Mouse (Mus musculus) midbrain, embryonic 15.5 days (tissue): ENCODE data around the gene Atoh8. TPM values are rescaled to one million over a fixed set of nuclear protein-coding genes. Genes with fewer than 3 reads are reported as not detected.

Source experiments
- ATAC-seq: fragments of 200-750 bp; cut with Nextera tagmentation; replicated peaks from 2 replicates; pipeline ENCODE4 v1.8.0; 2017; ENCODE audit warnings: moderate TSS enrichment
- H3K27ac ChIP-seq: fragments of 300-500 bp; sonication (generic); 2 replicates; pipeline ENCODE4 v1.5.1; 2015; ENCODE audit warnings: mild to moderate bottlenecking, inconsistent platforms
- H3K27me3 ChIP-seq: fragments of 300-500 bp; sonication (generic); replicated peaks from 2 replicates; pipeline ENCODE4 v1.6.1; 2015; ENCODE audit warnings: inconsistent platforms
- H3K36me3 ChIP-seq: fragments of 300-500 bp; sonication (generic); replicated peaks from 2 replicates; pipeline ENCODE4 v1.6.1; 2015; ENCODE audit warnings: inconsistent platforms
- H3K4me1 ChIP-seq: fragments of 300-500 bp; sonication (generic); 2 replicates; pipeline ENCODE4 v1.6.1; 2015; ENCODE audit warnings: inconsistent platforms
- H3K4me2 ChIP-seq: fragments of 300-500 bp; sonication (generic); 2 replicates; pipeline ENCODE4 v1.6.1; 2015; ENCODE audit warnings: inconsistent platforms, mild to moderate bottlenecking, moderate library complexity
- H3K4me3 ChIP-seq: fragments of 300-500 bp; sonication (generic); 2 replicates; pipeline ENCODE4 v1.5.1; 2015; ENCODE audit warnings: mild to moderate bottlenecking, inconsistent platforms
- H3K9ac ChIP-seq: fragments of 300-500 bp; sonication (generic); 2 replicates; pipeline ENCODE4 v1.6.1; 2015; ENCODE audit warnings: mild to moderate bottlenecking, inconsistent platforms
- H3K9me3 ChIP-seq: fragments of 300-500 bp; sonication (generic); 2 replicates; pipeline ENCODE4 v1.6.1; 2016; ENCODE audit warnings: inconsistent platforms
- WGBS: fragments of 180-500 bp; shearing (Covaris S2); methylation state at CpG from one replicate; pipeline ENCODE4 v1.1.7; 2015; ENCODE audit warnings: mixed read lengths; 5-methylcytosine and 5-hydroxymethylcytosine counted together
- polyA plus RNA-seq: library from polyadenylated mRNA; unstranded; fragments of >200 nt; fragmentation: Nextera tagmentation; extraction: Ambion mirVana; gene quantifications from 2 replicates; pipeline ENCODE4 v1.2.1, GENCODE M21; 2015

Atoh8 gene
- polyA plus RNA-seq, 1 experiment from 2014 or later: 1.9 TPM

GRCm38 (mm10) chr6:72270258-72270657 is 34.9 kb upstream of the Atoh8 start:
- H3K27ac ChIP-seq: no peak overlapping the region
- H3K4me2 ChIP-seq: no peak overlapping the region
- H3K36me3 ChIP-seq: no peaks in the 10 kb centered on the region
- no peaks in the 10 kb centered on the region for H3K4me1 ChIP-seq
- WGBS: 80% methylated on average over 5 of the region's 5 CpGs
- H3K27me3 ChIP-seq: no peaks in the 10 kb centered on the region
- no peak for ATAC-seq
- no peak overlapping the region for H3K9ac ChIP-seq
- no peaks in the 10 kb centered on the region for H3K9me3 ChIP-seq
- no peak overlapping the region for H3K4me3 ChIP-seq

DNA sequence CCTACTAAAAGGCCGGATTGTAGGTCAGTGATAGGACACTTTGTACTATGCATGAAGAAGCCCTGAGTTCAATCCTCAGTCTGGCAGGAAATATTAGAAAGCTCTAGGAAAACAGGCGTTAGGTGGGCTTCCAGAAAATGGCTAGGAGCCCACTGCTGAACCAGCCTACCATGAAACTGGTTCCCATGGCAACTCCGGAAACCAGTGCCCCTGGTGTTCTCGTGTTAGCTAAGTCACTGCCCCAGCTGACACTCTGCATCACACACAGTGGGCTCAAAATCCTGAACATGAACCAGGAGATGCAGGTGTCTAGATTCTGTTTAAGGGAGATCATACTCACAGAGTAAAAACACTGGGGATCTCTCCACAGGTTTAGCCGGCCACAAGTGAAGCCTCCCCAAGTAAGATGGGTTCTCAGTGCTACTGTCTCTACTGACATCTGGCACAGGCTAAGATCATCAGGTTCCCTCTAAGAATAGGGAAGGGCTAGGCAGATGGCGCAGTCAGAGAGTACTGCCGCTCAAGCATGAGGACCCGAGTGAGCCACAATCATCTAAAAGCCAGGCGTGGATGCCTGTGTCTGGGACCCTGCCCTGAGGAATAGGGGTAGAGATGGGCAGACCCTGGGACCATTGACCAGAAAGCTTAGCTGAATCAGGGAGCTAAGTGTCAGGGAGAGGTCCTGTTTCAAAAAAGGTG is 32.9 kb upstream of the Atoh8 start:
- no peaks in the 10 kb centered on the region for H3K36me3 ChIP-seq
- no peaks in the 10 kb centered on the region for H3K9me3 ChIP-seq
- H3K4me2 ChIP-seq: no peak overlapping the region
- 62% methylated on average over 9 of the region's 9 CpGs for WGBS
- H3K27me3 ChIP-seq: no peaks in the 10 kb centered on the region
- H3K9ac ChIP-seq: no peak overlapping the region
- no peak overlapping the region for H3K4me3 ChIP-seq
- no peak for ATAC-seq
- H3K4me1 ChIP-seq: no peaks in the 10 kb centered on the region
- H3K27ac ChIP-seq: no peak overlapping the region

GRCm38 (mm10) chr6:72265664-72266063 is 30.3 kb upstream of the Atoh8 start:
- ATAC-seq: no peak
- WGBS: 77% methylated on average over 6 of the region's 6 CpGs
- no peaks in the 10 kb centered on the region for H3K36me3 ChIP-seq
- no peak overlapping the region for H3K9ac ChIP-seq
- H3K9me3 ChIP-seq: no peaks in the 10 kb centered on the region
- H3K4me2 ChIP-seq: no peak overlapping the region
- no peak overlapping the region for H3K4me3 ChIP-seq
- no peaks in the 10 kb centered on the region for H3K4me1 ChIP-seq
- H3K27me3 ChIP-seq: no peaks in the 10 kb centered on the region
- H3K27ac ChIP-seq: no peak overlapping the region

- H3K4me1 ChIP-seq: no peaks in the 10 kb centered on the region
- 72% methylated on average over 5 of the region's 5 CpGs for WGBS
- H3K4me2 ChIP-seq: no peak overlapping the region
- H3K9me3 ChIP-seq: no peaks in the 10 kb centered on the region
- ATAC-seq: no peak
- H3K4me3 ChIP-seq: no peak overlapping the region
- no peak overlapping the region for H3K9ac ChIP-seq
- H3K36me3 ChIP-seq: no peaks in the 10 kb centered on the region
- H3K27ac ChIP-seq: no peak overlapping the region
- no peaks in the 10 kb centered on the region for H3K27me3 ChIP-seq
Observed at GRCm38 (mm10) chr6:72263679-72264265, 28.4 kb upstream of the Atoh8 start.

DNA sequence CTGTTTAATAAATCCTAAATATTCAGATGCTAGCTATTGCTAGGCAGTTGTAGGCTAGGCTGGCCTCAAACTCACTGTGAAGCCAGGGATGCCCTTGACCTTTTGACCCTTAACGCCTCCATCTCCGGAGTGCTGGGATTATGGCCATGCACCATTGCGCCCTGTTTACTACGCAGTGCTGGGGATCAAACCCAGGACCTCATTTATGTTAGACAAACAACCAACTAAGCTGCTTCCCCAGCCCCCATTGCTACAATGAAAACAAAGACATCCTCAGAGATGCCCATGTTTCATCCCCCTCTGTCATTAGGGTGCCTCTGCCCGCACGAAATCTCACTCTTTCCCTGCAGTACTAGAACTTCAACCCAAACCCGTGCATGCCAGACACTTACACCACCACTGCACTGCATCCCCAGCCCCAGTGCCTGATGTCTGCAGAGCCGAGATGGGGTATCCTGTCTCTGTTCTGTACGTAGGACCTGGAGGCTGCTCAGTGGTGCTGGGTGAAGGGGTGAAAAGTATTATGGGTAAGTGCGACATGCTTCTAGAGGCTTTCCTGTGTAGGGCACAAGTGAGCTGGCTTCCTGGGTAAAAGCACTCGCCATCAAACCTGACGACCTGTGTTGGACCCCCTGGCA is 26.4 kb upstream of the Atoh8 start:
- Histone ChIP-seq H3K27me3 (no peaks in the 10 kb centered on the region), H3K9me3 (no peaks in the 10 kb centered on the region), H3K4me3 (no peak overlapping the region), H3K4me1 (no peaks in the 10 kb centered on the region), H3K9ac (no peak overlapping the region), H3K36me3 (no peaks in the 10 kb centered on the region), H3K4me2 (no peak overlapping the region), H3K27ac (no peak overlapping the region)
- WGBS: 80% methylated on average over 12 of the region's 12 CpGs
- peak; percentile 49; the same call in 1 of the 2 replicates for ATAC-seq

- Histone ChIP-seq H3K36me3 (no peaks in the 10 kb centered on the region), H3K4me2 (0 out of 2 replicates have a peak overlapping the region, but pooled peaks have one; percentile 9), H3K27ac (no peak overlapping the region), H3K27me3 (no peaks in the 10 kb centered on the region), H3K4me1 (no peaks in the 10 kb centered on the region), H3K9ac (no peak overlapping the region), H3K9me3 (no peaks in the 10 kb centered on the region), H3K4me3 (no peak overlapping the region)
- ATAC-seq: peak; percentile 94
- WGBS: 31% methylated on average over 19 of the region's 19 CpGs
Observed at GRCm38 (mm10) chr6:72260981-72261682, 25.8 kb upstream of the Atoh8 start.

DNA sequence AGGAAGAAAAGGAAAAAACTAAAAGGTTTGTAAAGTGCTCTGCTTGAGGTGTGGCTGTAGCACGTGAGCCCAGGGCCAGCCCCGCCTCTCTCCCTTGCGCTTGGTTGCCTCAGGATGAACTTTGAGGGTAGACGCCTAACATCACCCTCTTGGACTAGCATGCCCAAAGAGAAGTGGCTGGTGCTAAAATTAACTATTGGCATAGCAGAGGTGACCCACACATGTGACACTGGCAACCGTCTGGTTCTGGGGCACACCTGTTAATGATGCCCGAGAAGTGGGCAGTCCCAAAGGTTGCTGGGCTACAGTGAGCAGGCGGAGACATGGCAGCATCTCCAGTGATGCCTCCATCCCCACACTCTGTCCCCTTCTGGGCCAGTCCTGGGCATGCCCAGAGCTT is 24.1 kb upstream of the Atoh8 start:
- Histone ChIP-seq H3K4me2 (no peak overlapping the region), H3K27ac (no peak overlapping the region), H3K4me1 (no peaks in the 10 kb centered on the region), H3K27me3 (no peaks in the 10 kb centered on the region), H3K9ac (no peak overlapping the region), H3K36me3 (no peaks in the 10 kb centered on the region), H3K4me3 (no peak overlapping the region), H3K9me3 (no peaks in the 10 kb centered on the region)
- no peak for ATAC-seq
- WGBS: 71% methylated on average over 7 of the region's 7 CpGs

- Histone ChIP-seq H3K36me3 (no peaks in the 10 kb centered on the region), H3K27me3 (no peaks in the 10 kb centered on the region), H3K9me3 (no peaks in the 10 kb centered on the region), H3K4me1 (no peaks in the 10 kb centered on the region), H3K4me3 (no peak overlapping the region), H3K9ac (no peak overlapping the region), H3K27ac (no peak overlapping the region), H3K4me2 (no peak overlapping the region)
- 71% methylated on average over 6 of the region's 6 CpGs for WGBS
- no peak for ATAC-seq
Observed at GRCm38 (mm10) chr6:72255294-72255693, 19.9 kb upstream of the Atoh8 start.

DNA sequence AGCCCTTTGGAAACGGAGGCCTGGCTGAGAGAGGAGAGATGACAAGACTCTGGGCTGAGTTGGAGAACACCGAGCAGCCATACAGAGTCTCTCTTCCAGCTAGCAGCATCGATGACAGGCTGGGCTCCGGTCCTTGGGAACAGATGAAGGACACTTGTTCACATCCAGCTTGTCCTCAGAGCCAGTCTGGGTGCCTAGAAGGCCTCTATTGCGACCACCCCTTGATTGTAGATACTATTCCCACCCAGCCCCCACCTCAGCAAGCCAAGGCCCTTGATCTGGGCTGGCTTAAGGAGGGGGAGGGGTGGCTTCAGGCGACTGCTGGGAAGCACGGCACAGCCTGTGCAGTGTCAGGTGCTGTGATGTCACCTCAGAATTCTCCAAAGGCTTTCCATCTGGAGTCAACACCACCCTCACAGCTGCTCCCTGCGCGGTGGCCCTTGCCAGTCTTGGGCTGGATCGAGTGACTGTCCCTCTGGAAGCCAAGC is 19.3 kb upstream of the Atoh8 start:
- Histone ChIP-seq H3K4me3 (no peak overlapping the region), H3K27ac (no peak overlapping the region), H3K4me1 (no peaks in the 10 kb centered on the region), H3K27me3 (no peaks in the 10 kb centered on the region), H3K36me3 (no peaks in the 10 kb centered on the region), H3K9me3 (no peaks in the 10 kb centered on the region), H3K4me2 (no peak overlapping the region), H3K9ac (no peak overlapping the region)
- 48% methylated on average over 10 of the region's 10 CpGs for WGBS
- ATAC-seq: 0 out of 2 replicates have a peak, but pooled peaks have one; percentile 17

DNA sequence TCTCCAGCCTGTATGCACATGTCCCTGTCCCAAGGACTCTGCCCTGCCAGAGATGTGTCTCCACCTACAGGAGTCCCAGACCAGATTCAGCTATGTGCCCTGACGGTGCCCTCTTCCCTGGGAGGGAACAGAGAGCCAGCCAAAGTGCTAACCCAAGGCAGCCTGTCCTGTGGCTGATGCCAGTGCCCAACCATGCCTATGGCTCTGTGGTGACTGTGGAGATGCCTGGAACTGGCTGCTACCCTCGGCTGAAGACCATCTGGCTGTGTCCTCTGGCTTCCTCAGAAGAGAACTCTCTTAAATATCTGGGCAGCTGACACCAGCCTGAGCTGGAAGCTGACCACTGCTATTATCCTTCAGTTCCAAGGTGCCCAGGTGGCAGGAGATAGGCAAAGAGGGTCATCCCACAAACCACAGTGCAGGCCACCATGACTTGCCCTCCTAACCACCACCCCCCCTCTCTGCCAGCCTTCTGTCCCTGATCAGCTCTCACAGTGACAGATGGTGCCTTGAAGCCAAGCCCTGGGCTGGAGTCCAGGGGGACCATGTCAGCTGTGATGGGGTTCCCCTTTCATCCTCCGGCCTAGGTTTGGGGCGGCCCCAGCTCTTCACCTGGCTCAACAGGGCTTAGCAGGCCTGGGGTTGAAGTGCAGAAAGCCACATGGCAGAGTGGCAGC is 18.7 kb upstream of the Atoh8 start:
- WGBS: 63% methylated on average over 4 of the region's 4 CpGs
- Histone ChIP-seq H3K9me3 (no peaks in the 10 kb centered on the region), H3K27ac (no peak overlapping the region), H3K27me3 (no peaks in the 10 kb centered on the region), H3K9ac (no peak overlapping the region), H3K4me3 (no peak overlapping the region), H3K4me2 (no peak overlapping the region), H3K4me1 (no peaks in the 10 kb centered on the region), H3K36me3 (no peaks in the 10 kb centered on the region)
- ATAC-seq: no peak

DNA sequence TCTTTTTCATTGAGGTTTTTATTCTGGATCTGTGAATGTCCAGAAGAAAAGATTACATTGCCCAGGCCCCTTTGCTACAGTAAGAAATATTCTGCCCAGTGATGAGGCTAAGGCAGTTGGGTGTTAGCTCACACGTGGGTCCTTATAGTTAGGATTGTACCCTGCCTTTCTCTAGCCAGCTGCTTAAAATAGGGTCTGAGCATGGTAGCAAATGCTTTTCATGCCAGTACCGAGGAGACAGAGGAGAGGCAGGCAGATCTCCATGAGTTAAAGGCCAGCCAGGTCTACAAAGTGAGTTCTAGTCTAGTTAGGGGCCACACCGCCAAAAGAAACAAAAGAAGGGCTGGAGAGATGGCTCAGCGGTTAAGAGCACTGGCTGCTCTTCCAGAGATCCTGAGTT is 17.8 kb upstream of the Atoh8 start:
- Histone ChIP-seq H3K4me2 (no peak overlapping the region), H3K36me3 (no peaks in the 10 kb centered on the region), H3K27me3 (no peaks in the 10 kb centered on the region), H3K9me3 (no peaks in the 10 kb centered on the region), H3K4me1 (no peaks in the 10 kb centered on the region), H3K27ac (no peak overlapping the region), H3K9ac (no peak overlapping the region), H3K4me3 (no peak overlapping the region)
- ATAC-seq: no peak
- 77% methylated on average over 4 of the region's 4 CpGs for WGBS

DNA sequence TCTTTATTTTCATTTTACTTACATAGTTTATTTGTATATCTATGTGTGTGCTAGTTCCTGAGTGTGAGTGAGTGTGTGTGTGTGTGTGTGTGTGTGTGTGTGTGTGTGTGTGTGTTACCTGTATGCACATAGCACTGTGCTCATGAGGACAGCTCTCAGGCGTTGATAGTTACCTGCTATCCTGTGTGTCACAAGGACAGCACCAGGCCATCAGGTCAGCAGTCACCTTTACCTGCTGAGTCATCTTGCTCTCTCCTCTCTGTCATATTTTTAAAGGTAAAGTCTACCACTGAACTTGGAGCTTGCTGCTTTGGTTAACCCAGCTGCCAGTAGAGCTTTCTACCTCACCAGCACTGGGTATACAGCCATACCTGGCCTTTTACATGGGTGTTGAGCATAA is 17.1 kb upstream of the Atoh8 start:
- no peaks in the 10 kb centered on the region for H3K4me1 ChIP-seq
- H3K27ac ChIP-seq: no peak overlapping the region
- no peak overlapping the region for H3K4me2 ChIP-seq
- H3K9ac ChIP-seq: no peak overlapping the region
- no peak overlapping the region for H3K4me3 ChIP-seq
- H3K9me3 ChIP-seq: no peaks in the 10 kb centered on the region
- no peak for ATAC-seq
- 71% methylated on average over 1 of the region's 1 CpGs for WGBS
- H3K27me3 ChIP-seq: no peaks in the 10 kb centered on the region
- no peaks in the 10 kb centered on the region for H3K36me3 ChIP-seq
